Mouse (Mus musculus) midbrain, embryonic 14.5 days (tissue): Measurements from ENCODE around the gene Slc16a6. TPM values are rescaled to one million over a fixed set of nuclear protein-coding genes. Genes with fewer than 3 reads are reported as not detected.

ENCODE experiments used
- ATAC-seq: fragments of 200-750 bp; cut with Nextera tagmentation; 2 replicates; pipeline ENCODE4 v1.8.0; 2017; ENCODE audit warnings: moderate number of reproducible peaks, moderate library complexity; ENCODE audit not compliant: low FRiP score, low TSS enrichment
- DNase-seq: peaks from one replicate; pipeline ENCODE4 v3.0.0-alpha.2; 2015
- H3K27ac ChIP-seq: fragments of 300-500 bp; sonication (generic); replicated peaks from 2 replicates; pipeline ENCODE4 v1.5.1; 2014; ENCODE audit warnings: mild to moderate bottlenecking, low read depth, low read length, moderate library complexity
- H3K27me3 ChIP-seq: fragments of 300-500 bp; sonication (generic); 2 replicates; pipeline ENCODE4 v1.6.1; 2014; ENCODE audit warnings: low read length, control low read depth, mixed read lengths; ENCODE audit not compliant: control insufficient read depth, insufficient read depth
- H3K36me3 ChIP-seq: fragments of 300-500 bp; sonication (generic); 2 replicates; pipeline ENCODE4 v1.6.1; 2014; ENCODE audit warnings: low read length, control low read depth; ENCODE audit not compliant: control insufficient read depth, insufficient read depth
- H3K4me1 ChIP-seq: fragments of 300-500 bp; sonication (generic); 2 replicates; pipeline ENCODE4 v1.6.1; 2014; ENCODE audit warnings: mild to moderate bottlenecking, antibody characterized with exemption, low read length, control low read depth; ENCODE audit not compliant: control insufficient read depth, insufficient read depth
- H3K4me2 ChIP-seq: fragments of 300-500 bp; sonication (generic); 2 replicates; pipeline ENCODE4 v1.6.1; 2014; ENCODE audit warnings: mild to moderate bottlenecking, low read length, moderate library complexity
- H3K4me3 ChIP-seq: fragments of 300-500 bp; sonication (generic); replicated peaks from 2 replicates; pipeline ENCODE4 v1.5.1; 2014; ENCODE audit warnings: low read depth, low read length
- H3K9ac ChIP-seq: fragments of 300-500 bp; sonication (generic); replicated peaks from 2 replicates; pipeline ENCODE4 v1.6.1; 2014; ENCODE audit warnings: mild to moderate bottlenecking, low read length, moderate library complexity
- H3K9me3 ChIP-seq: fragments of 300-500 bp; sonication (generic); 2 replicates; pipeline ENCODE4 v1.6.1; 2016; ENCODE audit warnings: low read length, control low read depth, mixed read lengths; ENCODE audit not compliant: control insufficient read depth
- WGBS: fragments of 180-500 bp; shearing (Covaris S2); extraction: QIAGEN DNeasy Blood & Tissue Kit; methylation state at CpG from one replicate; pipeline ENCODE4 v1.1.7; 2014; 5-methylcytosine and 5-hydroxymethylcytosine counted together
- polyA plus RNA-seq: library from polyadenylated mRNA; unstranded; fragments of >200 nt; fragmentation: Nextera tagmentation; extraction: Ambion mirVana; gene quantifications from 2 replicates; pipeline ENCODE4 v1.2.1, GENCODE M21; 2014

Gene Slc16a6
- polyA plus RNA-seq, 1 experiment from 2014 or later = 3.1 TPM

- 13% methylated on average over 6 of the region's 6 CpGs for WGBS
- peak overlapping the region; percentile 10; the same call in 1 of the 2 replicates for H3K27ac ChIP-seq
- H3K4me2 ChIP-seq = no peak overlapping the region
Measured at GRCm38 (mm10) chr11:109476653-109477052, 3.3 kb upstream of the Slc16a6 start.

GRCm38 (mm10) chr11:109476241-109476640, 2.8 kb upstream of the Slc16a6 start:
- ATAC-seq (no peak), DNase-seq (peak; percentile 55)

More at GRCm38 (mm10) chr11:109476653-109477052, 3.3 kb upstream of the Slc16a6 start:
- H3K9ac ChIP-seq = no peak overlapping the region
- DNase-seq = no peak
- no peaks in the 10 kb centered on the region for H3K36me3 ChIP-seq
- H3K4me3 ChIP-seq = no peak overlapping the region
- 0 out of 2 replicates have a peak, but pooled peaks cover 6% of the 10 kb centered on the region for H3K4me1 ChIP-seq
- ATAC-seq = no peak
- 0 out of 2 replicates have a peak, but pooled peaks cover 9% of the 10 kb centered on the region for H3K27me3 ChIP-seq
- H3K9me3 ChIP-seq = no peaks in the 10 kb centered on the region

GRCm38 (mm10) chr11:109475717-109476116, 2.3 kb upstream of the Slc16a6 start:
- no peak for DNase-seq
- no peak overlapping the region for H3K9ac ChIP-seq
- ATAC-seq = no peak
- 0 out of 2 replicates have a peak, but pooled peaks cover 6% of the 10 kb centered on the region for H3K4me1 ChIP-seq
- H3K27me3 ChIP-seq = peaks cover 15% of the 10 kb centered on the region
- no peak overlapping the region for H3K4me2 ChIP-seq
- 0 out of 2 replicates have a peak overlapping the region, but pooled peaks have one; percentile 27 for H3K27ac ChIP-seq
- H3K9me3 ChIP-seq = no peaks in the 10 kb centered on the region
- WGBS = 62% methylated on average over 4 of the region's 4 CpGs
- H3K36me3 ChIP-seq = no peaks in the 10 kb centered on the region
- no peak overlapping the region for H3K4me3 ChIP-seq

More at GRCm38 (mm10) chr11:109476241-109476640, 2.8 kb upstream of the Slc16a6 start:
- Histone ChIP-seq H3K4me2 (no peak overlapping the region), H3K27me3 (peaks cover 13% of the 10 kb centered on the region; the same call in 1 of the 2 replicates), H3K27ac (peak overlapping the region; percentile 10; the same call in 1 of the 2 replicates), H3K4me1 (0 out of 2 replicates have a peak, but pooled peaks cover 6% of the 10 kb centered on the region), H3K4me3 (no peak overlapping the region), H3K36me3 (no peaks in the 10 kb centered on the region), H3K9me3 (no peaks in the 10 kb centered on the region), H3K9ac (no peak overlapping the region)
- WGBS = 9% methylated on average over 2 of the region's 2 CpGs

- no peaks in the 10 kb centered on the region for H3K36me3 ChIP-seq
- peaks cover 15% of the 10 kb centered on the region for H3K27me3 ChIP-seq
- WGBS = 79% methylated on average over 13 of the region's 13 CpGs
- H3K9me3 ChIP-seq = no peaks in the 10 kb centered on the region
- no peak overlapping the region for H3K4me2 ChIP-seq
- H3K9ac ChIP-seq = no peak overlapping the region
- H3K4me1 ChIP-seq = 0 out of 2 replicates have a peak, but pooled peaks cover 6% of the 10 kb centered on the region
- H3K27ac ChIP-seq = no peak overlapping the region
- DNase-seq = no peak
- H3K4me3 ChIP-seq = no peak overlapping the region
- ATAC-seq = no peak
Measured at GRCm38 (mm10) chr11:109474836-109475235, 1.4 kb upstream of the Slc16a6 start.

- peak; percentile 56; the same call in 1 of the 2 replicates for ATAC-seq
Measured at GRCm38 (mm10) chr11:109474086-109474742, 816 bp upstream of the Slc16a6 start.

GRCm38 (mm10) chr11:109472821-109473170, 602 bp downstream of the Slc16a6 start:
- no peaks in the 10 kb centered on the region for H3K36me3 ChIP-seq
- DNase-seq (no peak), ATAC-seq (peak; percentile 53)
- peak overlapping the region; percentile 85 for H3K27ac ChIP-seq
- 0% methylated on average over 12 of the region's 13 CpGs for WGBS
- H3K27me3 ChIP-seq = peaks cover 15% of the 10 kb centered on the region
- 0 out of 2 replicates have a peak, but pooled peaks cover 6% of the 10 kb centered on the region for H3K4me1 ChIP-seq
- H3K4me2 ChIP-seq = peak overlapping the region; percentile 74
- peak overlapping the region; percentile 82 for H3K4me3 ChIP-seq
- no peaks in the 10 kb centered on the region for H3K9me3 ChIP-seq
- peak overlapping the region; percentile 79 for H3K9ac ChIP-seq

More at GRCm38 (mm10) chr11:109474086-109474742, 816 bp upstream of the Slc16a6 start:
- Histone ChIP-seq H3K9me3 (no peaks in the 10 kb centered on the region), H3K4me1 (0 out of 2 replicates have a peak, but pooled peaks cover 6% of the 10 kb centered on the region), H3K27ac (peak overlapping the region; percentile 85), H3K27me3 (peaks cover 15% of the 10 kb centered on the region), H3K9ac (peak overlapping the region; percentile 79), H3K4me3 (peak overlapping the region; percentile 82), H3K36me3 (no peaks in the 10 kb centered on the region), H3K4me2 (peak overlapping the region; percentile 74)
- DNase-seq = no peak
- 13% methylated on average over 13 of the region's 14 CpGs for WGBS

- Histone ChIP-seq H3K9me3 (no peaks in the 10 kb centered on the region), H3K27me3 (peaks cover 15% of the 10 kb centered on the region), H3K4me3 (peak overlapping the region; percentile 82), H3K4me2 (peak overlapping the region; percentile 74), H3K4me1 (0 out of 2 replicates have a peak, but pooled peaks cover 4% of the 10 kb centered on the region), H3K9ac (peak overlapping the region; percentile 79), H3K27ac (no peak overlapping the region), H3K36me3 (no peaks in the 10 kb centered on the region)
- WGBS = under 1% methylated on average over 33 of the region's 33 CpGs
- ATAC-seq = no peak
- DNase-seq = peak; percentile 67
Measured at GRCm38 (mm10) chr11:109472171-109472691, 1.2 kb downstream of the Slc16a6 start.

- Histone ChIP-seq H3K27ac (no peak overlapping the region), H3K4me2 (peak overlapping the region; percentile 74), H3K4me1 (0 out of 2 replicates have a peak, but pooled peaks cover 4% of the 10 kb centered on the region), H3K27me3 (peaks cover 15% of the 10 kb centered on the region), H3K4me3 (peak overlapping the region; percentile 82; the same call in 1 of the 2 replicates), H3K9ac (no peak overlapping the region), H3K36me3 (no peaks in the 10 kb centered on the region), H3K9me3 (no peaks in the 10 kb centered on the region)
- DNase-seq = no peak
- WGBS = 40% methylated on average over 15 of the region's 15 CpGs
- no peak for ATAC-seq
Measured at GRCm38 (mm10) chr11:109470921-109471861, 2.2 kb downstream of the Slc16a6 start.
